Mouse (Mus musculus) myocyte (in vitro differentiated cells): ENCODE data around the gene Acer1.

Experiments used
- CEBPB ChIP-seq: IDR thresholded peaks from 2 replicates; pipeline ENCODE4 v1.6.1; 2011; ENCODE audit warnings: mild to moderate bottlenecking, moderate library complexity; ENCODE audit not compliant: poor library complexity, insufficient read depth, severe bottlenecking
- E2F4 ChIP-seq: IDR thresholded peaks from one replicate; pipeline ENCODE4 v1.6.1; 2011; ENCODE audit warnings: mild to moderate bottlenecking, control low read depth, moderate library complexity; ENCODE audit not compliant: insufficient read depth
- MAX ChIP-seq: IDR thresholded peaks from one replicate; pipeline ENCODE4 v1.6.1; 2011; ENCODE audit warnings: low read depth, mild to moderate bottlenecking, control low read depth
- MYOG ChIP-seq, 3 experiments: IDR thresholded peaks; one replicate each; pipeline ENCODE4 v1.6.1; 2011; ENCODE audit warnings: control low read depth in 2 of 3, low read depth in 2 of 3, mild to moderate bottlenecking in 2 of 3; ENCODE audit not compliant: insufficient read length in 2 of 3, control insufficient read depth in 1 of 3, insufficient read depth in 1 of 3
- POLR2A ChIP-seq: IDR thresholded peaks from one replicate; pipeline ENCODE4 v1.6.1; 2011; ENCODE audit warnings: low read depth, mild to moderate bottlenecking, control low read depth, moderate library complexity; ENCODE audit not compliant: insufficient read length
- SRF ChIP-seq: IDR thresholded peaks from one replicate; pipeline ENCODE4 v1.6.1; 2011; ENCODE audit warnings: low read depth; ENCODE audit not compliant: control insufficient read depth, insufficient read length
- TCF12 ChIP-seq: IDR thresholded peaks from one replicate; pipeline ENCODE4 v1.6.1; 2011; ENCODE audit warnings: mild to moderate bottlenecking, control low read depth; ENCODE audit not compliant: poor library complexity, insufficient read depth, severe bottlenecking
- USF1 ChIP-seq: IDR thresholded peaks from one replicate; pipeline ENCODE4 v1.6.1; 2011; ENCODE audit warnings: low read depth, mild to moderate bottlenecking, control low read depth, moderate library complexity

GRCm38 (mm10) chr17:57011236-57012141 is 29.6 kb upstream of the Acer1 start, which contains the start of the genes Gtf2f1 and Gm17949:
- peak; percentile 27 for TF ChIP-seq MAX
- TF ChIP-seq POLR2A: peak; percentile 95
- TF ChIP-seq TCF12: no peak
- TF ChIP-seq SRF: peak; percentile 55
- TF ChIP-seq USF1: peak; percentile 100
- peak; percentile 90 for TF ChIP-seq CEBPB
- no peak for TF ChIP-seq MYOG (IDR thresholded peaks at IDR 0.05; ENCODE audit: control insufficient read depth in 1 of 3, insufficient read depth in 1 of 3, insufficient read length in 2 of 3, low read depth in 2 of 3)
- no peak for TF ChIP-seq E2F4
